Mouse (Mus musculus): Measurements from ENCODE around the gene 9130213A22Rik.

DNA sequence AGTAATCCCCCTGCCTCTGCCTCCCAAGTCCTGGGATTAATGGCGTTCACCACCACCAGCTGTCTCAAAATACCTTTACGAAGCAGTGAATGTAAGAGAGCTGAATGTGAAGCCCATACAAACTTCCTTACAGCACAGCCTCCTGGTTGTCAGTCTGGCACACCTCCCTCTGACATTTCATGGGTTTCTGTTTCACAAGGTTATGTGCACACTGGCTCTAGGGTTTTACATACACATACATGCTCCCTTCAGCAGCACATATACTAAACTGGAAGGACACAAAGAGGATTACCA lies 47.7 kb downstream of the 9130213A22Rik start:
- TF ChIP-seq GATA1 (IDR thresholded peaks at IDR 0.05; ENCODE audit: low read length) (no peak), TAL1 (IDR thresholded peaks at IDR 0.05; ENCODE audit: low read length) (no peak)
